Mouse (Mus musculus): Measurements from ENCODE around the gene Elavl3.

The Elavl3 gene

DNA sequence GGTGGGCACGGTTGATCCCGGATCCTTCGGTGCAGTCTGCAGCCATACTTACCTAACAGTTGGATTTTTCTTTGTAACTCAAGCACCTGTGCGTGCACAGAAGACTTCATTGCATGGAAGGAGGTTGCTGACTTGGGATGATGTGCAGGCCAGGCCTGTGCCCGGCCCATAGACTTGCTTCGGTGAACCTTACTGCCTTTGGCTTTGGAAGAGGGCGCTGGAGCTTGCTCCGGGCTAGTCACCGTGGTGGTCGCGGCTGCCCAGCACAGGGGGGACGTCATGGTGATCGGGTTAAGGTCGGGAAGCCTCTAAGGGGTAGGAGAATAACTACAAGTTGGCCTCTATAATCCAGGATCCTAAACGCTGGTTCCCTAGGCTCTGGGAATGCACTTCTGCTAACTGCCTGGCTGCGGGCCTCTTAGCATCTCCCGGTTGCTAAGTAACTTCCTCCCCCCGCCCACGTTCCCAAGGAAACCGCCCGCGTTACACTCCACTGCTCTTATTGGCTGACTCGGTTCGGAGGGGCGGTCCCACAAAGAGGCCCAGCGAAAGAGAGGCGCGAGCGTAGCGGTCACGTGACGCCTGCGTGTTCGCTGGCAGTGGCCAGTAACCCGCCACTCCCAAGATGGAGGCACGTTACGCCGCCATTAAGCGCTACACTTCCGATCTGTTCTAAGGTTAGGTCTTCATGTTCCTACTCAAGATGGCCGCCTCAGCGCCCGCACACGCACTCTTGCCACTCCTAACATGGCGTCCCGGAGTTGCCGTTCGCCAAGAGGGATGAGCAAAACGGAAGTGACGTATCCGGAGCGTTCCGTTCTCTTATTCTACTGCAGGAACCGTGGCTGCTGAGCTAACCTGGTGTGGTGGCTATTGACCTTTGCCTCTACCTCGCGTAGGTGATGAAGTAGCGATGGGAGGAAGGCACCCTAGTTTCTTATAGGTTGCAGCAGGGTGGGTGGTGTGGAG, 49.3 kb downstream of the Elavl3 start, which contains the start of the genes Ccdc151 and Prkcsh:
Gene Ccdc151, minus strand, starts transcription at position 441 of the 969 bp plus-strand sequence.
Gene Prkcsh, plus strand, starts transcription at position 613 of the 969 bp plus-strand sequence.
- peak; percentile 97 to 99 for DNase-seq

GRCm38 (mm10) chr9:22001633-22002032, 50.2 kb downstream of the Elavl3 start:
- DNase-seq = no peak

- DNase-seq = no peak
These were observed 51.5 kb downstream of the Elavl3 start for GRCm38 (mm10) chr9:22000296-22000695.

DNA sequence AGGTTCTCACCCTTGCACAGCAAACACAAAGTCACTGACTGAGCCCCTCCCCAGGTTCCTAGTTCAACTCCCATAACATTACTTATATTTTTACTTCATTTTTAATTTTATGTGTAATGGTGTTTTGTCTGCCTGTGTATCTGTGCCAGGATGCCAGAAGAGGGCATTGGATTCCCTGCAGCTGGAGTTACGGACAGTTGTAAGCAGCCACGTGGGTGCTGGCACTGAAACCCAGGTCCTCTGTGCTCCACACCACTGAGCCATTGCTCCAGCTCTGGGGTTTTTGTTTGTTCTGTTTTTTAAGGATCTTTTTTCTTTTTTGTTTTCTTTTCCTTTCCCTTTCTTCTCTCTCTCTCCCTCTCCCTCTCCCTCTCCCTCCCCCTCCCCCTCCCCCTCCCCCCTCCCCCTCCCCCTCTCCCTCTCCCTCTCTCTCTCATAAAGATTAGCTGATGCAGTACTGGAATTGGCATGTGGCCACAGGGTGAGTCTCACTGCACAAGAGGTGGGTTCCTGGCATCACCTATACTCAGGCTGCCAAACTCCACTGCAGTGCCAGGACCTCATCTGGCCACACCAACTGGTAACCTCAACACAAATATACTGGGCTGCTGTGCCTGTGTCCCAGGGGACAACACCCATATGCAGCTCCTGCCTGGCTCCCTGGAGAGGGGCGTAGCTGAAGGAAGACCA, 55.5 kb downstream of the Elavl3 start:
- DNase-seq = no peak

- no peak for DNase-seq
These were observed 59.6 kb downstream of the Elavl3 start for GRCm38 (mm10) chr9:21992227-21992626.

- peak; percentile 85 to 91 for DNase-seq
These were observed 62.4 kb downstream of the Elavl3 start, which contains the start of gene Rgl3 for GRCm38 (mm10) chr9:21989230-21990110. TSS of gene Rgl3 (minus strand) at chr9:21989446.

- peak; percentile 81 to 83 for DNase-seq
These were observed 63.3 kb downstream of the Elavl3 start for GRCm38 (mm10) chr9:21988421-21989101.

DNA sequence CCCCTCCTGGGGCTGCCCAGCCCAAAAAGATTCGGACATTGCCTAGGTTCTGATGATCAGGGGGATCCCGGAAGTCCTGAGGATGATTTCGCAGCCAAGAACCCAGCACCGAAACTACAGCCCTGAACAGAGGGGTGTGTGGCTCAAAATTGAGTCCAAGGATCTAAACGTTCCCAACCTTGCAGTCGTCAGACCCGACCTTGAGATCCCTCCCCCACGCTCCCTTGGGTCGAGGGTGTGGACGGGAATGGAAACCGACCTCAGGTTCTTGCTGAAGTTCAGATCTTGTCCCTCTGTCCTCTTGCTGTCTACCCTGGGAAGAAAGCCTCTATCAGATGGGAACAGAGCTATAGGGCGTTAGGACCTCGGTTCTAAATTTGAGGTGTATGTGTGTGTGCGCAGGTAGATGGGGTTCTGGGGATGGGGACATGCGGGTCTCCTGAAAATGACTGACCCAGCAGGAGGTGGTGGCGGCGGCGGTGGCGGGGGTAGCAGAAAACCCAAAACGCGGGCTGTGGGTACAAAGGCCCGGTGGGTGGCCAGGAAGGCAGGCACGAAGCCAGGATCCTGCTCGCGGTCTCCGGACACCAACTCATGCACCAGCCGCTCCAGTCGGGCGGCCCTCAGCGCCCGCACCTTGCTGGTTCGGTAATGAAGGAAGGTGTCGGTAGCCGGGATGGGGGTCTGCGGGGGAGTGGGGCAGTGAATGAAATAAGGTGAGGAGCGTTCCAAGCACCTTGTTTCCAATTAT, 64.1 kb downstream of the Elavl3 start:
- DNase-seq = peak; percentile 86 to 88

- DNase-seq = no peak
These were observed 67.9 kb downstream of the Elavl3 start for GRCm38 (mm10) chr9:21983911-21984310.

DNA sequence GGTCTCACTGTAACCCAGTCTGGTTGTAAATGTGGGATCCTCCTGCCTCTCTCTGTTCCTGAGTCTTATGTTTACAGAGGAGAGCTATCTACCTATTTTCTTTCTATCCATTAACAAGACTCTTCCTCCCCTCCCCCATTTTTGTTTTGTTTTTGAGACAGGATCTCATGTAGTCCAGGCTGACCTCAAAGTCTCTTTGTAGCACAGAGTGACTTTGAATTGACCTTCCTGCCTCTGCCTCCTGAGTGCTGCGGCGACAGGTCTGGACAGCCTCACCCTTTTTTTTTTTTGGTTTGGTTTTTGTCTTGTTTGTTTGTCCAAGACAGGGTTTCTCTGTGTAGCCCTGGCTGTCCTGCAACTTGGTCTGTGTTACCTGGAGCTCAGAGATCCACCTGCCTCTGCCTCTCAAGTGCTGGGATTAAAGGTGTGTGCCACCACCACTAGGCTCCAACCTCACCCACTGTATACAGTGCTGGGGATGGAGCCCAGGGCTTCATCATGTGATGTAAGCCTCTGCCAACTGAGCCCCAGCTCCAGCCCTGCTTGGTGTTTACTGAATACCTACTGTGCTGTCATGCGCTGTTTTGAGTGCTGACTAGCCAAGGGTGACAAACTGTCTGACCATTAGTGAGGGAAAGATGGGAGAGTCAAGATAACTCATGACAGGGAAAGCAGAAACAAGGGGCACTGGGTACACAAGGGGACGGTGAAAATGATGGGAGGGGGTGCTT, 73.3 kb downstream of the Elavl3 start:
- DNase-seq = no peak

- DNase-seq = peak; percentile 69 to 81
These were observed 73.9 kb downstream of the Elavl3 start for GRCm38 (mm10) chr9:21977972-21978371.

GRCm38 (mm10) chr9:21977331-21977730, 74.5 kb downstream of the Elavl3 start:
- DNase-seq = peak; percentile 64 to 70

DNA sequence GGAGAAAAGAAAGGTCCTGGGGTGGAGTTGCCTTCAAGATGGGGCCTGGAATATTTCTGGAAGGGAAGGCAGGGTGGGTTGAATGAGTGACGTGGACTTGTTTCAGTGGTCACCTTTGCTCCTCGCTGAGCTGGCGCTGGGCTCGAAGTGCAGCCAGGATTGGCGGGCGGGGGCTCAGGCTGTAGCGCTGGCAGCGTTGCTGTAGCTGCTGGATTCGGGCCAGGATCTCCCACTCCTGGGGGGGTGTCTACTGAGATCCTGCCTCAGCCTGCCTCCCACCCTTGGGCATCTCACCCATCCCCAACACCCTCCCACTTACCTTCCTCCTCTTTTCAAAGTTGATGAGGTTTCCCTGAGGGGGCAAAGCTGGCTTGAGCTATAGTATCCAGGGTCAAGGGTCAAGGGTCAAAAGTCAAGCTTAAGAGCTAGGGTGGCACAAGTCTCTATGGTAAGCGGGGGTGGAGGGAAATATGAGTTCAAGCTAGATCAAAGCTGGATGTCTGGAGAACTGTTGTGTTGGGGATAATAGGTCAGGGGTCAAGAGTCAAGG, 75.1 kb downstream of the Elavl3 start:
- DNase-seq = no peak

DNA sequence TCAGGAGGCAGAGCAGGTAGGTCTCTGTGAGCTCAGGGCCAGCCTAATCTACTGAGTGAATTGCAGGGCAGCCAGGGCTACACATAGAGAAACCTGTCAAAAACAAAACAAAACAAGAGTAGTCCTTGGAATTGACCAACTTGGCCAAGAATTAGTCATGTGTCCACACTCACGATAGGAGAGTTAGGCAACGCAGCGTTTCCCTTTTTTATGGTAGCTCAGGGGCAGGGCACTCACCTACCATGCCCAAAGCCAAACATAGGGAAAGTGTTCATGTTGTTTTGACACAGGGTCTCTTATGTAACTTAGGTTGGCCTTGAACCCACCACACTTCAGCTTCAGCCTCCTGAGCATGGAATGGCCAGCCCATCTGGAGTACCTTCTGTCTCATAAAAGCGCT, 82.5 kb downstream of the Elavl3 start:
- DNase-seq = no peak

- DNase-seq = no peak
These were observed 82.9 kb downstream of the Elavl3 start for GRCm38 (mm10) chr9:21968883-21969282.
